Mouse (Mus musculus) ES-Bruce4 (cell line): ENCODE measurements around the gene Spata13. TPM values are rescaled to one million over a fixed set of nuclear protein-coding genes. Genes with fewer than 3 reads are reported as not detected.

Experiments used
- H3K27ac ChIP-seq: 2 replicates; pipeline ENCODE4 v1.5.1; 2012; ENCODE audit warnings: low read length, inconsistent platforms; ENCODE audit not compliant: insufficient read depth
- H3K27me3 ChIP-seq: 2 replicates; pipeline ENCODE4 v1.6.1; 2012; ENCODE audit warnings: mild to moderate bottlenecking, low read length, inconsistent platforms; ENCODE audit not compliant: control insufficient read depth, poor library complexity, insufficient read depth, severe bottlenecking
- H3K36me3 ChIP-seq: 2 replicates; pipeline ENCODE4 v1.6.1; 2012; ENCODE audit warnings: inconsistent platforms, mild to moderate bottlenecking, low read length, moderate library complexity; ENCODE audit not compliant: control insufficient read depth, poor library complexity, insufficient read depth, severe bottlenecking
- H3K4me1 ChIP-seq: one replicate; pipeline ENCODE4 v1.8.1; 2011; ENCODE audit warnings: low read length; ENCODE audit not compliant: control insufficient read depth, insufficient read depth
- H3K4me3 ChIP-seq: 2 replicates; pipeline ENCODE4 v1.5.1; 2011; ENCODE audit warnings: low read depth, mild to moderate bottlenecking, low read length
- H3K9ac ChIP-seq: 2 replicates; pipeline ENCODE4 v1.6.1; 2012; ENCODE audit warnings: low read depth, mild to moderate bottlenecking, inconsistent platforms; ENCODE audit not compliant: poor library complexity, severe bottlenecking
- H3K9me3 ChIP-seq: replicated peaks from 2 replicates; pipeline ENCODE4 v1.6.1; 2012; ENCODE audit warnings: mild to moderate bottlenecking, low read length, inconsistent platforms; ENCODE audit not compliant: control insufficient read depth, poor library complexity, insufficient read depth, severe bottlenecking
- CTCF ChIP-seq: IDR thresholded peaks from one replicate; pipeline ENCODE4 v1.8.1; 2011; ENCODE audit warnings: low read depth, low read length
- EP300 ChIP-seq: IDR thresholded peaks from 2 replicates; pipeline ENCODE4 v1.6.1; 2011; ENCODE audit warnings: low read depth, low read length; ENCODE audit not compliant: insufficient read depth
- POLR2A ChIP-seq: IDR thresholded peaks from one replicate; pipeline ENCODE4 v1.8.1; 2011; ENCODE audit warnings: low read length; ENCODE audit not compliant: insufficient read depth
- polyA plus RNA-seq: library from polyadenylated mRNA; stranded (reverse); fragments of >200 nt; gene quantifications from 2 replicates; pipeline ENCODE4 v1.2.4, GENCODE M21; 2011; ENCODE audit warnings: low read depth; ENCODE audit not compliant: missing spikeins, insufficient read depth, insufficient read length

Spata13 gene
- polyA plus RNA-seq: 33.7 and 38.5 TPM in 2 replicates

DNA sequence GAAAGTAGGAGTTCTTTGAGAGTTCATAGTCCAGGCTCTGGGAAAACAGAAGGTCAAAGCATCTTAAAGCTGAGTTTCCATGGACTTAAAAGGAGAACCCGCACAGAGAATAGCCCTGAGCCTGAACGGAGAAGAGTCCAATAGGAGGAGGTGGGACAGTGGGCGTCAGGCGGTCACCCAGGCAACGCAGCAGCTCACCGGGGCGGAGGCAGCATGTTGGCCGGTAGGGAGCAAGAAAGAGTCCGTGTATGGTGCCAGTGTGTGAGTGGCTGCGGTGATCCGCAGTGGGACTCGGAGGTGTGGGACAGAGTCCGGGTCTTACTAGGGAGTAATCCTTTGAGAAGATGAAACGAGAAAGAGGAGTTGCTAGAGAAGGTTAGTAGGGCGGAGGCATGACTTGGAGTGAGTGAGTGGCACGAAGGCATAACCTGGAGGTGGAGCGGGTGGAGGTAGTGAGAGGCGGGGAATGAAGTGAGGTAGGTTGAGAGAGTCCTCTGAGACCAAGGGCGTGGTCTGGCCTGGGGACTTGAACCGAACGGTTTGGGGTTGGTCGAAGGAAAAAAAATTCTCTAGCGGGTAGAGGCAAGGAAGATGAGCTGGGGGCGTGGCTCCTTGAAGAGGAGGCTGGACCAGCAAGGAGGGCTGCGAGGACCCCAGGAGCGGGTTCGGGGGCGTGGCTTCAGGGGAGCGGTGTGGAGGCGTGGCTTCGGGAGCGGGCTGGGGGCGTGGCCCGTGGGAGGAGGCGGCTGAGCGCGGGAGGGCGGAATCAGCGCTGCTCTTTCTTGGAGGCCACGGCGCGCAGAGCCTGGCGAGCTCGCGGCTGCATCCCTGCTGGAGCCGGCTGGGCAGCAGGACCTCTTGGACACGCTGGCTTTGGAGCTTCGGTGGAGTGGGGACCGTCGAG, at the start of gene Spata13:
TSS of gene Spata13 (plus strand) at position 41 of the 904 bp plus-strand sequence.
- no peak for TF ChIP-seq CTCF
- 0 out of 2 replicates have a peak, but pooled peaks have one; percentile 6 for TF ChIP-seq EP300
- peak; percentile 64 for TF ChIP-seq POLR2A
- Histone ChIP-seq H3K36me3 (no peaks in the 10 kb centered on the region), H3K4me3 (peak within 1 kb of the TSS; percentile 74), H3K27ac (0 out of 2 replicates have a peak within 1 kb of the TSS, but pooled peaks have one; percentile 10), H3K9ac (peak within 1 kb of the TSS; percentile 50), H3K27me3 (no peaks in the 10 kb centered on the region), H3K4me1 (peaks cover 1% of the 10 kb centered on the region), H3K9me3 (no peaks in the 10 kb centered on the region)

GRCm38 (mm10) chr14:60586687-60587453, 46.9 kb upstream of the Spata13 start:
- no peaks in the 10 kb centered on the region for H3K36me3 ChIP-seq
- TF ChIP-seq CTCF: no peak
- no peak for TF ChIP-seq EP300
- TF ChIP-seq POLR2A: no peak
- no peak overlapping the region for H3K27ac ChIP-seq
- no peak overlapping the region for H3K9ac ChIP-seq
- no peak overlapping the region for H3K4me3 ChIP-seq
- H3K27me3 ChIP-seq: no peaks in the 10 kb centered on the region
- H3K9me3 ChIP-seq: no peaks in the 10 kb centered on the region
- no peaks in the 10 kb centered on the region for H3K4me1 ChIP-seq

DNA sequence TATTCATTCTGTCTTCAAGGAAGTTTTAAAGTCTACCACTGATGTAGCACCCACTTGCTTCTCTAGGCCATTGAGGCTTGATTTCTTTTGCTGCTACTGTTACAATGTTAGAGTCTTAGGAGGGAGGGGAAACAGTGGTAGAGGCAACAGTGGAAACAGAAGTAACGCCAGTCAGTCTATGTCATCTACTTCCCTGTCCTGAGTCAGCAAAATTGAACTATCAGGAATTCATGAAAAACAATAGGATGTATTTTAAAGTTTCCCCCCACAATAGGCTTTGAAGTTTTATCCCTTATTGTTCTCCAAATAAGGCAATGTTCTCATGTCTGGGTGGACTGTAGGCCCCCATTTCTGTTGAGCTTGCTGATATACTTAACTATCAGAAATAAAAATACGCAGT, 44.8 kb upstream of the Spata13 start:
- Histone ChIP-seq H3K4me3 (no peak overlapping the region), H3K4me1 (no peaks in the 10 kb centered on the region), H3K27me3 (no peaks in the 10 kb centered on the region), H3K9ac (no peak overlapping the region), H3K9me3 (no peaks in the 10 kb centered on the region), H3K27ac (no peak overlapping the region), H3K36me3 (no peaks in the 10 kb centered on the region)
- TF ChIP-seq POLR2A: no peak
- no peak for TF ChIP-seq CTCF
- no peak for TF ChIP-seq EP300

- H3K36me3 ChIP-seq: no peaks in the 10 kb centered on the region
- no peak overlapping the region for H3K27ac ChIP-seq
- no peak overlapping the region for H3K4me3 ChIP-seq
- no peak overlapping the region for H3K9ac ChIP-seq
- no peak for TF ChIP-seq CTCF
- TF ChIP-seq POLR2A: no peak
- TF ChIP-seq EP300: no peak
- H3K27me3 ChIP-seq: no peaks in the 10 kb centered on the region
- no peaks in the 10 kb centered on the region for H3K4me1 ChIP-seq
- no peaks in the 10 kb centered on the region for H3K9me3 ChIP-seq
Measured at GRCm38 (mm10) chr14:60592339-60592738, 41.5 kb upstream of the Spata13 start.

GRCm38 (mm10) chr14:60592822-60593221, 41.0 kb upstream of the Spata13 start:
- H3K4me1 ChIP-seq: no peaks in the 10 kb centered on the region
- H3K36me3 ChIP-seq: no peaks in the 10 kb centered on the region
- TF ChIP-seq EP300 (no peak), CTCF (no peak), POLR2A (no peak)
- no peak overlapping the region for H3K27ac ChIP-seq
- H3K9me3 ChIP-seq: no peaks in the 10 kb centered on the region
- no peak overlapping the region for H3K4me3 ChIP-seq
- H3K27me3 ChIP-seq: no peaks in the 10 kb centered on the region
- no peak overlapping the region for H3K9ac ChIP-seq
